Mouse (Mus musculus) lung, adult 2 months (tissue): ENCODE measurements around the gene Camta1.

ENCODE experiments used
- CTCF ChIP-seq: fragments of 200-500 bp; IDR thresholded peaks from 2 replicates; pipeline ENCODE4 v1.5.1; 2011; ENCODE audit warnings: mild to moderate bottlenecking, low read length, control low read depth; ENCODE audit not compliant: insufficient read depth
- POLR2A ChIP-seq: fragments of 200-500 bp; IDR thresholded peaks from 2 replicates; pipeline ENCODE4 v1.6.1; 2011; ENCODE audit warnings: low read depth, mild to moderate bottlenecking, control low read depth, low read length, borderline replicate concordance; ENCODE audit errors: extremely low read depth

DNA sequence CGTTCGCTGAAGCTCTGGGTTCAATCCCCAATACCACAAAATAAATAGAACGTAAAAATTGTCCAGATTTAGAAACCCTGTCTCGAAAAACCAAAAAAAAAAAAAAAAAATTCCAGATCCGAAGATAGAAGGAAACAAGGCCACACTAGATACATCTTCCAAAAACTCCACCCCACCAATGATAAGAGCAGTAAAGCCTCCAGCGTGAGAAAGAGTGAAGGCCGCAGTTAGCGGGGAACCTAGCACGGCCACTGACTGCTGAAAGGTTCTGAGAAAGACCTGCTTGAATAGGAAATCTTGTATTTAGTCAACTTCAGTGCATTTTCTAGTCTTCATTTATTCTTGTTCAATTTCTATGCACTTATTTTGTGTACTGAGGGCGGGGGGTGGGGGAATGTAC lies 986.3 kb downstream of the Camta1 start:
- no peak for TF ChIP-seq CTCF
- no peak for TF ChIP-seq POLR2A
